Mouse (Mus musculus) left cerebral cortex, postnatal 25 days (tissue): ENCODE data around the gene 4930432K21Rik. TPM values are rescaled to one million over a fixed set of nuclear protein-coding genes. Genes with fewer than 3 reads are reported as not detected.

ENCODE experiments used
- DNase-seq, 2 experiments: peaks; one replicate each; pipeline ENCODE4 v3.0.0; 2022; ENCODE audit warnings: low spot score in 2 of 2, mixed read lengths in 1 of 2
- intact Hi-C: fragments of 180-260 bp; cut with DNase I; formaldehyde crosslinking; loops from one replicate; pipeline ENCODE4 v1.15.1; 2025
- microRNA-seq, 2 experiments: library from miRNA; unstranded; fragments of <30 nt; microRNA quantifications; one replicate each; pipeline ENCODE4 v1.2.0; 2022
- total RNA-seq, 2 experiments: library from RNA; stranded (reverse); gene quantifications; 2 replicates each; pipeline ENCODE4 v1.2.3; 2021

Gene 4930432K21Rik
- total RNA-seq, 2 experiments from 2014 or later: 1.4 to 1.6 TPM

DNA sequence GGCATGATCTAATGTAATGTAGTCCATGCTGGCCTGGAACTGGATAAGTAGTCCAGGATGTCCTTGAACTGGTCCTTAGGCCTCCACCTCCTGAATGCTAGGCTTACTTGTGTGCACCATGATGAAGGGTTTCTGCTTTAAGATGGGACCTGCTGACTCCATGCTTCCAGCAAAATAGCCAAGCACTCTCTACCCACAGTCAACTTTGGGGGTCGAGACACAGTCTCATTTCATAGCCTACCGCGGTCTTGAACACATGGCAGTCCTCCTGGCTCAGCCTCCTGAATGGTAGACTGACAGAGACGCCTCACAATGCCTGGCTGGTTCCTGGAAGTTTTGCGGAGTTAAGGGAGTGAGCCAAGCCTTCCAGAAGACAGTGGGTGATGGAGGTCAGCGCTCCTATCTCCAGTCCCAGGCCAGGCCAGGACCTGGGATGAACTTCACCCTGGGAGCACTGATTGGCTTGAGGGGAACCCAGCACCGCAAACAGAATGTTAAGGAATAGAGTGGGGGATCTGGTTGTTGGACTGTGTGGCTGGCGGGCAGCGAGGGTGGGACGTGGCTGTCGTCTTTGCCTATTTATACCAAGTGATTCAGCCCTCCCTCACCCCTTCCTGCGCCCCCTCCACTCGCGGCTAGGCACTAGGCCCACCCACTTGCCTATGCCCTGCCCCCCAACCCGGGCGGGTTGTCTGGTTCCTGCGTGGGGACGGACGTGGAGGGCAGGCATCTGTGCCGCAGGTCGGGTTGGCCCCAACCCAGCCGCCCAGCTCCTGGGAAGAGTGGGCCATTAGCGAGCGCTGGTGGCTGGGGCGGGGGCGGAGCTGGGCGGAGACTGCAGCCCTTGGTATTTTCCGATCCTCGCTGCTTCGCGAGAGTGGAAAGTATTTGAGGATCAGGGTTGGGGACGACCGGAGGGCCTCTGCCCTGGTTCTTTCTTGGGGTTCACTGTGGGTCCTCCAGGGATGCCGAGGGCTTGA is 55.4 kb downstream of the 4930432K21Rik start:
- intact Hi-C loops: no loop called here
- DNase-seq: peak; percentile 70 to 83

DNA sequence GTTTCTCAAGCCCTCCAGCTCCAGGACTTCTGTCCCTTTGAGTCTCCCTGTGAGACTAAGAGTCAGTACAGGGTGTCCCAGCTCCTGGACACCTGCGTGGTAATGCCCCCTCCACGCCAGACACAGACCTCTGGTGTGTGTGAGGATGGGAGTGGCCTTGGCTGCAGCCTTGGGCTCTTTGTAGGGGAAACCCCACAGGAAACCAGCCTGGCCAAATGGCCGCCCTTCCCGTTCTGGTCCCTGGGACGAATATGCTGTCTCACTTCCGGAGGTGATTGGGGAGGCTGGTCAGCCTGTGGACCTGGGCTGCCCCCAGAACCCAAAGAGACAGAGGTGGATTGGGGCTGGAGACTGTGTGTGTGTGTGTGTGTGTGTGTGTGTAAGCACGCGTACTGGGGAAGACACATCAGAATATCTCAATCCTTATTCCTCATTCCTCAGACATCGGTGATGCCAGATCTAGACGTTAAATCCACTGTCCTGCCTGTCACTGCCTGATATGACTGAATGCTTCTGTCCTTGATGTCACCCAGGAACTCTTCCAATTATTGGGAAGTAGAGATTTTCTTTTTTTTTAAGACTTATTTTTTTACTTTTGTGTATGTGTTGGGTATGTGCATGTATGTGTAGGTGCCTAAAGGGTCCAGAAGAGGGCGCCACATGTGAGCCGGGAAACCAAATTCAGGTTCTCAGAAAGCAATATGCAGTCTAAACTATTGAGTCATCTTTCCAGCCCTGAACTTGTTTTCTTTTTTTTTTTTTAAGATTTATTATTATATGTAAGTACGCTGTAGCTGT is 56.3 kb downstream of the 4930432K21Rik start:
- intact Hi-C loops: no loop called here
- DNase-seq: peak in 1 of 2 experiments; percentile 50

DNA sequence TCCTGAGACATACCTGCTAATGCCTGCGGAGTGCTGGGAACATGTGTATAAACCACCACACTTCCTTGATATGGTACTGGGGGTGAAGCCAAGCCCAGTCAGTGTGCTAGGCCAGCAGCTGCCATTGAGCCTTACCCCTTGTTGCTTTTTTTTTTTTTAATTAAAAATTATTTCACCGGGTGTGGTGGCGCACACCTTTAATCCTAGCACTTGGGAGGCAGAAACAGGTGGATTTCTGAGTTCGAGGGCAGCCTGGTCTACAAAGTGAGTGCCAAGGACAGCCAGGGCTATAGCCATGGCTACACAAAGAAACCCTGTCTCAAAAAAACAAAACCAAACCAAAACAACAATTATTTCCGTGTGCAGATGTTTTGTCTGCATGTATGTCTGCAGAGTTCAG is 57.2 kb downstream of the 4930432K21Rik start:
- intact Hi-C loops: no loop called here
- no peak for DNase-seq

DNA sequence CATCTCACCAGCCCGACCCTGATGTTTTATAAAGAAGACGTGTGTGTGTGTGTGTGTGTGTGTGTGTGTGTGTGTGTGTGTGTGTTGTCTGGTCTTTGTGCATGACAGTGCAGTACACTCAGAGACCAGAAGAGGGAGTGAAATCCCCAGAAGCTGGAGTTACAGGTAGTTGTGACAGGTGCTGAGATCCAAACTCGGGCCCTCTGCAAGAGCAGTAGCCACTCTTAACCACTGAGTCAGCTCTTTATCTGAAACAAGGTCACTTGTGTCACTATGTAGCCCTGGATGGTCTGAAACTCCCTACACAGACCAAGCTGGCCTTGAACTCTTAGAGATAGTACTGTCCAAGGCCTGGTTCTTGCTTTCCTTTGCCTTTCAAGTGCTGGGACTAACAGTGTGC is 58.8 kb downstream of the 4930432K21Rik start:
- no peak for DNase-seq
- intact Hi-C loops: no loop called here

DNA sequence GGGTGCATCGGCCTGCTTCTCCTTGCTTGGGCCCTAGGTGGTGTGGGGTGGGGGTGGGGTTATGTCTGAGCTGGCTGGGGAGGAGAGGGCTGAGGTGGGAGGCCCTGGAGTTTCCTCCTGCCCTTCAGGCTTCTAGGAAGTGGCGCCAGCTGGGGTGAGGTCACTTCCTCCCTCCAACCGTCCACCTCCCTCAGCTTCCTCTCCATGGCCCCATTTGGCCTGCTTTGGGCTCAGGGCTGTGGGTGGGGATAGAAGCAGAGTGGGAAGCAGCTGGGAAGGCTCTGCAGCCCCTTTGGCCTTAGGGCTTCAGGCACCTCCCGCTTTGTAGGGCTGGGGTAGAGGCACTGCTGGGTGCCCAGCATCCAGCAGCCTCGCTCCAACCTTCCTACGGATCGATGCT is 60.0 kb downstream of the 4930432K21Rik start:
- DNase-seq: peak in 1 of 2 experiments; percentile 23
- intact Hi-C loops: no loop called here

DNA sequence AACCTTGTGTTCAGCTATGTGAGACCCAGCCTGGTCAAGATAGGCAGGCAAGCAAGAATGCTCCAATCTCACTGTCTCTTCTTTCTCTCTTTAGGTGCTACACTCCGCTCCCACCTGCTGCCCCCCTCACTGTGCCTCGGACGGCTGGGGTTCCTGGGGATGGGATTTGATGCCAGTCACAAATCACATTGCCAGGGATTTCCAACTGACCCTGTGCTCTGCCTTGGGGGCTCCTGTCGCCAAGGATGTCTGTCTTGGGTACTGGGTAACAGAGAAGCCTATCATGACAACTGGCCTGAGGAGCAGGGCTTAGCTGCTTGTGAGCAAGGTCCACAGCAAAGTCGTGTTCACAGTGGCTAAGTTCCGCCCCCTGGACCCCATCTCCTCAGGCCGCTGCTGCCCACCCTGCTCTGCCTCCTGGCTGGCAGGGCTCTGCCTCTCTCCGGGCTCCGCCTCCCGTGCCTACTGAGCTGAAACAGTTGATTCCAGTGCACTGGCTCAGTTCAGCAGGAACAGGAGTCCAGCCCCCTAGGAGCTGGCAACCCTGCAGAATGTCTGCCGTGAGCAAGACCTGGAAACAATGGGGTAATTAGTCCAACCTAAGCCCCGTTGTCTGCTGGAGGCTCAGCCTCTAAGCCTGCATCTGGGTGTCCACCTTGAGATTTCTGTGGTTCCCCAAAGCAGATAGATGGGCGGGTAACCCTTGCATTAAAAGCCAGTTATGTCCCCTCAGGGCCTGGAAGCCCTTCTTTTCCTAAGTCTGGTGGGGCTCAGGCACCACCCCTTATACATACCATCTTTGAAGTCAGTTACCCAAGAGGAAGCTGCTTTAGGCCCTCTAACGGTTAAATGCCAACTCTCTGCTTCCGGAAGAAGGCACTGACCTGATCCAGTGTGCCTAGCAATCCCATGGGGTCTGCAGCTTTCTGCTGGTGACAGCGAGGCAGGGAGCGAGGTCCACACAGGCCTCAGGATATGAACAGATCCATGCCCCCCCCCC is 60.9 kb downstream of the 4930432K21Rik start:
- no peak for DNase-seq
- intact Hi-C loops: no loop called here

DNA sequence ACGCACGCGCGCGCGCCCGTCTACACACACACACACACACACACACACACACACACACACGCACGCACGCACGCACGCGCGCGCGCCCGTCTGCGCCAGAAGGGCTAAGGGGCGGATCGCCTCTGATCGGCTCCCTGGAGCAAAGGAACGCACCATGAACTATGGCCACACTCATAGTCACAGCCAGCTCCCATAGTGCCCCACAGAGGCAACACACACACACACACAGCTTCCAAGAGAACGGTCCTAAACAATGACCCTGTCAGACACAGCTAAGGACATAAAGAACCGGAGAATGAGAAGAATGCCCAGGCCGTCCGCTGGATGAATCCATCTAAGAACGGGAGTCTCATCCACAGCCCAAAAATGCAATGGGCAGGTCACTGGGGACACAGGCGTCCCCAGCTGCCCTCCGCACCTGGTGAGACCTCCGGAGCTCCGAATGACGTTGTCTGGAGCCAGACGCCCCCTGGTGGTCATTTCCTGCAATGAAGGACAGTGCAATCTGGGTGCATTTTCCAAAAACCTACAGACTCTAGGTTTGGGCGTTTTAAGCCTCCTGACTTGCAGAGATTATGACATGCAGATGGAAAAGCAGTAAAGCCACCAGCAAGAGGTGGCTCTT is 62.5 kb downstream of the 4930432K21Rik start:
- intact Hi-C loops: loop anchor here (1.0 kb wide), 1 partner anchor 23 kb away; no protein-coding TSS in a partner anchor
- peak; percentile 81 to 89 for DNase-seq

DNA sequence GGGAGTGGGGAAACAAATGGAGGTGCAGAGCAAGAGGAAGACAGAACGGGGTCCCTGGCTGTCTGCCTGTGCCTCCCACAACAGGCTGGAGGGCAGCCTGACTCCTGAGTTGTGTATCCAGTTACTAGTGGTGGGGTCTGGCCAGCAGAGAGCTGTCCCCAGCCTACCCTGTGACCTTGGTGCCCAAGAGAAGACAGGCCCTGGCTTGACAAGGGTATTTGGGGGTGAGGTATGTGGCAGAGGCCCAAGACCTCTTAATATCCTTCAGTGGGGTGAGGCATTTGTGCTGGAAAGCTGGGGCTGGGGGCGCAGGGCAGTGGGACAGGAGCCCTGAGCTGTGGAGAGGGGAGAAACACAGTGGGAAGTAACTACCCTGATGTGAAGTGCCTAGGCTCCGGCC is 63.4 kb downstream of the 4930432K21Rik start:
- intact Hi-C loops: no loop called here
- DNase-seq: no peak

DNA sequence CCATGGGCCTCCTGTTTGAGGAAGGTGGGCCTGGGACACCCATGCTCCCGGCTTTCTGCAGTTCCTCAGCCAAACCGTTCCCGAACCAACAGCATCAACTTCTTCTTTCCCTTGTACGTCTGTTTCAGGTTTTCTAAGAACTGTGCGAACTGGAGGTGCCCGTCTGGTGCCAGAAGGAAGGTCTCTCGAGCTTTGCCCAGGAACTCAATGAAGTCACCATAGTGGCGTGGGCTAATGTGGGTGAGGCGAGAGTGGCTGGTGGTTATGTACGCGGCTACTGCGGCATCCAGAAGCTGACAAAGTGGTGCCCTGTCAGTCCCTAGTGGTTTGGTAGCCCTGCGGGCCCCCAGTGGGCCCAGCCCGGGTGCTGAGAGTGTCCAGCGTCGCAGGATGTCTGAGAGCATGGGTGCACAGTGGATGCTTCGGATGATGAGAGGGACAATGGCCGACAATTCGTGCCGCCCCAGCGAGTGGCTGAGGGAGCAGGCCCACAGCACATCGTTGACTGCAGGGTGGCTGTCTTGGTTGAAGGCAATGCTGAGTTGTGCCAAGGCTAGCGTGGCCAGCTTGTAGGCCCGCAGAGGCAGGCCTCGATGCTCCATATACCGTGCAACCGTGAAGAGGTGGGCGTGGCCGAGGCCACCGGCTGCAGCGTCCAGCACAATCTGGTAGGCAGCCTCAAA is 64.2 kb downstream of the 4930432K21Rik start:
- DNase-seq: no peak
- intact Hi-C loops: no loop called here

DNA sequence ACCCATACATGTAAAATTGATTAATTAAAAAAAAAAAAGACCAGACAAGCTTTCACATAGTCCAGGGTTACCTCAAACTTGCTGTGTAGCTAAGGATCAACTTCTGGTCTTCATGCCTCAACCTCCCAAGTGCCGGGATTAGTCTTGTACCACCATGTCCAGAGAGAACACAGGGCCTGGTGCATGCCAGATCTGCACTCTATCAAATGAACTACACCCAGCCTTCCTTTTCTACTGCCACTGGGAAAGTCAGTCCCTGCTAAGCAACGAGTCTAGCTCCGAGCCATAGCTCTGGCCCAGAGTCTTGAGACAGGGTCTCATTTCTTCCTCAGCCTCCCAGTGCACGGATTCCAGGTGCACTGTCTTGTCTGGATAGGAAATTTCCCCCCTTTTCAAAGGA is 65.5 kb downstream of the 4930432K21Rik start:
- intact Hi-C loops: no loop called here
- DNase-seq: no peak

DNA sequence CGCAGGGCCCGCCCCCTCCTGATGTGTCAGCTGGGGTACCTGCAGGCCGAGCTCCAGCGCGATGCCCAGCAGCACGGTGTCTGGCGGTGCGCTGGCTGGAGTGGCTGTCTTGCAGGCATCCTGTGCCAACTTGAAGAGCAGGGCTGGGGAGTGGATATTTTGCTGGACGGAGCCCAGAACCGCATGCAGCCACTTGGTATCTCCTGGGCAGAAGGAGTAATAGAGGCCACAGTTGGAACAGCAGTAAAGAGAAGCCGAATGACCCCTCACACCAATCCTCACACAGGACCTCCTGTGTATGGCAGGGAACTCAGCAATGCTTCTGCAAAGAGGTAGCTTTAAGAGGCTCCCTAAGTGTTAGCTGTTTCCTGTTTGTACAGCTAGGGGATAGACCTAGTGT is 69.4 kb downstream of the 4930432K21Rik start:
- DNase-seq: no peak
- intact Hi-C loops: no loop called here

DNA sequence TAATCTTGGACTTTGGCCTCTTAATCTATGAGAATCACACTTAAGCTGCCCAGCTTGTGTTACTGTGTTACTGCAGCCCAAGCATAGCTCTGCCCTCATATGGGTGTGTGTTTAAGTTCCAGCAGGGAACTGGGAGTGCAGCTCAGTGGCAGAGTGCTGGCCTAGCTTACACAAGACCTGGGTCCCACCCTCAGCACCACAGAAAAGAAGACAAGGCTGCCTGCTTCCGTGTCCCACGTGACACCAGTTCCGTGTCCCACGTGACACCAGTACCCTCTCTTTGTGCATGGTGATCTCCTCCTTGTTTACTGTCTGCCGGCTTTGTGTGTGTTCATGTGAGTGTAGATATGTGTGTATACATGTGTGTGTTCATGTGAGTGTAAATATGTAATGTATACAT is 70.3 kb downstream of the 4930432K21Rik start:
- intact Hi-C loops: no loop called here

DNA sequence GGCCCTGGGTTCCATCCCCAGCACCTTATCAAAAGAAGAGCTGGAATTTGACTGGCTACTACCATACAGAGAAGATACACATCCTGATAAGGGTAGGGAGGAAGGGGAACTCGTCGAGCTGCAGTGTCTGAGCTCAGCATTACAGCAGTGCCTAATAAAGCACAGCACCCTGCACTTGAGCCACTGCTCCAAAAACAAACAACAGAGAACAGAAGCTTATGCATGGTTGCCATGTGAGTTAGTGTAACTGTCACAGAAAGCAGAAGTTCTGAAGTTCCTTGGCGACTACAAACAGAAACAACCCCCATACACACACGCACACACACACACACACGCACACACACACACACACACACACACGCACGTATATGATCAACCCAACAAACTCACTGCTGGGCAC is 72.3 kb downstream of the 4930432K21Rik start:
- intact Hi-C loops: no loop called here
- peak in 1 of 2 experiments; percentile 28 for DNase-seq

More for the DNA sequence above, 70.3 kb downstream of the 4930432K21Rik start:
- no peak for DNase-seq

Small RNA genes lying within 50 kb of the gene (microRNA-seq; reads per million reads assigned to microRNA genes)
- gene Gm25110: 0 reads per million in 2 experiments
- 2,081 to 2,948 reads per million in 2 experiments for gene Mir181c
- gene Mir181d: 2,561 to 2,830 reads per million in 2 experiments
- gene Mir23a: 8,739 to 9,620 reads per million in 2 experiments
- 0 reads per million in 2 experiments for gene Mir24-2
- 132 to 192 reads per million in 2 experiments for gene Mir27a
- 0 reads per million in 2 experiments for gene Mir3074-2

Other genes with a start within 250 kb of the 4930432K21Rik start
- 100 to 1,000 TPM; 415 to 434 TPM for gene Adgrl1, start 247.9 kb upstream of the 4930432K21Rik start, total RNA-seq
- gene Gm10644, start 192.8 kb upstream of the 4930432K21Rik start, total RNA-seq: under 1 TPM; 0.32 to 0.41 TPM
- gene Asf1b, start 192.5 kb upstream of the 4930432K21Rik start, total RNA-seq: under 1 TPM; 0.60 to 0.73 TPM
- gene Prkaca, start 175.0 kb upstream of the 4930432K21Rik start, total RNA-seq: 100 to 1,000 TPM; 250 to 258 TPM
- gene Samd1, start 150.4 kb upstream of the 4930432K21Rik start, total RNA-seq: 10 to 100 TPM; 40.7 to 46.8 TPM
- under 1 TPM; 0.37 to 0.62 TPM for gene 1700067K01Rik, start 146.5 kb upstream of the 4930432K21Rik start, total RNA-seq
- 1 to 10 TPM; 1.3 to 2.1 TPM for gene 2210011C24Rik, start 135.9 kb upstream of the 4930432K21Rik start, total RNA-seq
- gene Palm3, start 126.6 kb upstream of the 4930432K21Rik start, total RNA-seq: 1 to 10 TPM; 1.2 to 1.4 TPM
- gene Il27ra, start 105.4 kb upstream of the 4930432K21Rik start, total RNA-seq: under 1 TPM; 0.16 to 0.62 TPM
- not detected for gene Rln3, start 103.0 kb upstream of the 4930432K21Rik start, total RNA-seq
- gene Gm10643, start 82.9 kb upstream of the 4930432K21Rik start, total RNA-seq: 1 to 10 TPM; 3.4 to 4.2 TPM
- gene Rfx1, start 81.2 kb upstream of the 4930432K21Rik start, total RNA-seq: 10 to 100 TPM; 21.4 to 24.4 TPM
- 10 to 100 TPM; 16.8 to 18.4 TPM for gene Dcaf15, start 43.3 kb upstream of the 4930432K21Rik start, total RNA-seq
- not detected for gene Podnl1, start 22.0 kb upstream of the 4930432K21Rik start, total RNA-seq
- 10 to 100 TPM; 46.6 to 49.4 TPM for gene Cc2d1a, start 89 bp upstream of the 4930432K21Rik start, total RNA-seq
- gene Nanos3, start 37.2 kb downstream of the 4930432K21Rik start, total RNA-seq: 1 to 10 TPM; 2.6 to 3.2 TPM
- gene Zswim4, start 89.0 kb downstream of the 4930432K21Rik start, total RNA-seq: 10 to 100 TPM; 13.0 to 13.9 TPM
- 100 to 1,000 TPM; 145 to 149 TPM for gene D8Ertd738e, start 101.7 kb downstream of the 4930432K21Rik start, total RNA-seq
- gene Mri1, start 109.3 kb downstream of the 4930432K21Rik start, total RNA-seq: 10 to 100 TPM; 13.4 to 15.7 TPM
- 10 to 100 TPM; 24.1 to 25.3 TPM for gene Ccdc130, start 122.4 kb downstream of the 4930432K21Rik start, total RNA-seq
- 100 to 1,000 TPM; 230 to 263 TPM for gene Cacna1a, start 240.4 kb downstream of the 4930432K21Rik start, total RNA-seq